Mouse (Mus musculus): ENCODE measurements around the gene Kpnb1. TPM values are rescaled to one million over a fixed set of nuclear protein-coding genes. Genes with fewer than 3 reads are reported as not detected.

Gene Kpnb1
- polyA plus RNA-seq, 1 experiment from 2014 or later: 84.4 TPM

- Histone ChIP-seq H3K27me3 (replicated peaks; ENCODE audit: control insufficient read depth, insufficient read depth, low read length) (no peaks in the 10 kb centered on the region), H3K9ac (ENCODE audit: low read depth, low read length) (no peak overlapping the region), H3K36me3 (ENCODE audit: control insufficient read depth, insufficient read depth, low read length) (peaks cover 80% of the 10 kb centered on the region), H3K4me2 (no peak overlapping the region), H3K4me3 (ENCODE audit: low read depth, low read length) (no peak overlapping the region), H3K27ac (ENCODE audit: low read depth, low read length) (no peak overlapping the region), H3K9me3 (ENCODE audit: control insufficient read depth, low read length) (no peaks in the 10 kb centered on the region), H3K4me1 (replicated peaks; ENCODE audit: control insufficient read depth, insufficient read depth, low read length) (no peaks in the 10 kb centered on the region)
- DNase-seq (ENCODE audit: low spot score) (no peak), ATAC-seq (replicated peaks; ENCODE audit: low FRiP score) (no peak)
- 98% methylated on average over 2 of the region's 2 CpGs for WGBS
These were observed 9.5 kb downstream of the Kpnb1 start for GRCm38 (mm10) chr11:97178198-97178597.

GRCm38 (mm10) chr11:97176851-97177250 lies 10.8 kb downstream of the Kpnb1 start:
- DNase-seq (ENCODE audit: low spot score): no peak
- Histone ChIP-seq H3K9me3 (ENCODE audit: control insufficient read depth, low read length) (no peaks in the 10 kb centered on the region), H3K27ac (ENCODE audit: low read depth, low read length) (no peak overlapping the region), H3K4me2 (no peak overlapping the region), H3K4me1 (replicated peaks; ENCODE audit: control insufficient read depth, insufficient read depth, low read length) (no peaks in the 10 kb centered on the region), H3K27me3 (replicated peaks; ENCODE audit: control insufficient read depth, insufficient read depth, low read length) (no peaks in the 10 kb centered on the region), H3K36me3 (ENCODE audit: control insufficient read depth, insufficient read depth, low read length) (peaks cover 81% of the 10 kb centered on the region), H3K9ac (ENCODE audit: low read depth, low read length) (no peak overlapping the region), H3K4me3 (ENCODE audit: low read depth, low read length) (no peak overlapping the region)
- WGBS: 65% methylated on average over 3 of the region's 3 CpGs
- ATAC-seq (replicated peaks; ENCODE audit: low FRiP score): no peak

GRCm38 (mm10) chr11:97175499-97175898 lies 12.2 kb downstream of the Kpnb1 start:
- WGBS: 93% methylated on average over 7 of the region's 7 CpGs
- H3K4me3 ChIP-seq (ENCODE audit: low read depth, low read length): no peak overlapping the region
- H3K36me3 ChIP-seq (ENCODE audit: control insufficient read depth, insufficient read depth, low read length): peaks cover 81% of the 10 kb centered on the region
- no peaks in the 10 kb centered on the region for H3K4me1 ChIP-seq (replicated peaks; ENCODE audit: control insufficient read depth, insufficient read depth, low read length)
- H3K27ac ChIP-seq (ENCODE audit: low read depth, low read length): no peak overlapping the region
- no peaks in the 10 kb centered on the region for H3K27me3 ChIP-seq (replicated peaks; ENCODE audit: control insufficient read depth, insufficient read depth, low read length)
- no peaks in the 10 kb centered on the region for H3K9me3 ChIP-seq (ENCODE audit: control insufficient read depth, low read length)
- DNase-seq (ENCODE audit: low spot score) (no peak), ATAC-seq (replicated peaks; ENCODE audit: low FRiP score) (no peak)
- H3K4me2 ChIP-seq: no peak overlapping the region
- H3K9ac ChIP-seq (ENCODE audit: low read depth, low read length): no peak overlapping the region

- no peak overlapping the region for H3K9ac ChIP-seq (ENCODE audit: low read depth, low read length)
- no peaks in the 10 kb centered on the region for H3K4me1 ChIP-seq (replicated peaks; ENCODE audit: control insufficient read depth, insufficient read depth, low read length)
- 79% methylated on average over 6 of the region's 6 CpGs for WGBS
- no peak overlapping the region for H3K4me3 ChIP-seq (ENCODE audit: low read depth, low read length)
- peaks cover 59% of the 10 kb centered on the region for H3K36me3 ChIP-seq (ENCODE audit: control insufficient read depth, insufficient read depth, low read length)
- no peak overlapping the region for H3K27ac ChIP-seq (ENCODE audit: low read depth, low read length)
- H3K27me3 ChIP-seq (replicated peaks; ENCODE audit: control insufficient read depth, insufficient read depth, low read length): no peaks in the 10 kb centered on the region
- H3K4me2 ChIP-seq: no peak overlapping the region
- ATAC-seq (replicated peaks; ENCODE audit: low FRiP score): no peak
- DNase-seq (ENCODE audit: low spot score): no peak
- H3K9me3 ChIP-seq (ENCODE audit: control insufficient read depth, low read length): no peaks in the 10 kb centered on the region
These were observed 27.3 kb downstream of the Kpnb1 start for GRCm38 (mm10) chr11:97160341-97160740.

GRCm38 (mm10) chr11:97156999-97157398 lies 30.7 kb downstream of the Kpnb1 start:
- DNase-seq (ENCODE audit: low spot score) (no peak), ATAC-seq (replicated peaks; ENCODE audit: low FRiP score) (no peak)
- Histone ChIP-seq H3K4me2 (no peak overlapping the region), H3K27me3 (replicated peaks; ENCODE audit: control insufficient read depth, insufficient read depth, low read length) (0 out of 2 replicates have a peak, but pooled peaks cover 2% of the 10 kb centered on the region), H3K9ac (ENCODE audit: low read depth, low read length) (no peak overlapping the region), H3K9me3 (ENCODE audit: control insufficient read depth, low read length) (no peaks in the 10 kb centered on the region), H3K4me3 (ENCODE audit: low read depth, low read length) (no peak overlapping the region), H3K36me3 (ENCODE audit: control insufficient read depth, insufficient read depth, low read length) (peaks cover 30% of the 10 kb centered on the region), H3K4me1 (replicated peaks; ENCODE audit: control insufficient read depth, insufficient read depth, low read length) (peaks cover 8% of the 10 kb centered on the region), H3K27ac (ENCODE audit: low read depth, low read length) (no peak overlapping the region)
- WGBS: 79% methylated on average over 7 of the region's 7 CpGs

- DNase-seq (ENCODE audit: low spot score): no peak
- Histone ChIP-seq H3K36me3 (ENCODE audit: control insufficient read depth, insufficient read depth, low read length) (peaks cover 2% of the 10 kb centered on the region; the same call in 1 of the 2 replicates), H3K4me2 (peak overlapping the region; percentile 88; the same call in 1 of the 2 replicates), H3K27ac (ENCODE audit: low read depth, low read length) (no peak overlapping the region), H3K4me1 (replicated peaks; ENCODE audit: control insufficient read depth, insufficient read depth, low read length) (peaks cover 19% of the 10 kb centered on the region), H3K9ac (ENCODE audit: low read depth, low read length) (no peak overlapping the region), H3K9me3 (ENCODE audit: control insufficient read depth, low read length) (no peaks in the 10 kb centered on the region), H3K27me3 (replicated peaks; ENCODE audit: control insufficient read depth, insufficient read depth, low read length) (peaks cover 10% of the 10 kb centered on the region; the same call in 1 of the 2 replicates), H3K4me3 (ENCODE audit: low read depth, low read length) (no peak overlapping the region)
- no peak for ATAC-seq (replicated peaks; ENCODE audit: low FRiP score)
- WGBS: 33% methylated on average over 10 of the region's 10 CpGs
These were observed 34.9 kb downstream of the Kpnb1 start for GRCm38 (mm10) chr11:97152662-97153287.

GRCm38 (mm10) chr11:97152023-97152426 lies 35.7 kb downstream of the Kpnb1 start:
- Histone ChIP-seq H3K27me3 (replicated peaks; ENCODE audit: control insufficient read depth, insufficient read depth, low read length) (peaks cover 10% of the 10 kb centered on the region; the same call in 1 of the 2 replicates), H3K4me1 (replicated peaks; ENCODE audit: control insufficient read depth, insufficient read depth, low read length) (peaks cover 19% of the 10 kb centered on the region), H3K9ac (ENCODE audit: low read depth, low read length) (no peak overlapping the region), H3K4me3 (ENCODE audit: low read depth, low read length) (peak overlapping the region; percentile 79; the same call in 1 of the 2 replicates), H3K27ac (ENCODE audit: low read depth, low read length) (no peak overlapping the region; the same call in 1 of the 2 replicates), H3K9me3 (ENCODE audit: control insufficient read depth, low read length) (no peaks in the 10 kb centered on the region), H3K36me3 (ENCODE audit: control insufficient read depth, insufficient read depth, low read length) (peaks cover 2% of the 10 kb centered on the region; the same call in 1 of the 2 replicates), H3K4me2 (peak overlapping the region; percentile 88)
- DNase-seq (ENCODE audit: low spot score): no peak
- ATAC-seq (replicated peaks; ENCODE audit: low FRiP score): no peak
- WGBS: 6% methylated on average over 11 of the region's 11 CpGs

GRCm38 (mm10) chr11:97151343-97151801 lies 36.3 kb downstream of the Kpnb1 start, which contains the start of gene Tbkbp1:
Gene Tbkbp1, minus strand, starts transcription at chr11:97151495.
- peaks cover 2% of the 10 kb centered on the region; the same call in 1 of the 2 replicates for H3K36me3 ChIP-seq (ENCODE audit: control insufficient read depth, insufficient read depth, low read length)
- DNase-seq (ENCODE audit: low spot score) (no peak), ATAC-seq (replicated peaks; ENCODE audit: low FRiP score) (peak; percentile 12; the same call in 1 of the 2 replicates)
- 0% methylated on average over 19 of the region's 64 CpGs for WGBS
- H3K4me2 ChIP-seq: peak within 1 kb of the TSS; percentile 88
- H3K4me3 ChIP-seq (ENCODE audit: low read depth, low read length): peak within 1 kb of the TSS; percentile 79
- H3K27ac ChIP-seq (ENCODE audit: low read depth, low read length): peak within 1 kb of the TSS; percentile 68
- H3K4me1 ChIP-seq (replicated peaks; ENCODE audit: control insufficient read depth, insufficient read depth, low read length): peaks cover 20% of the 10 kb centered on the region
- peaks cover 10% of the 10 kb centered on the region; the same call in 1 of the 2 replicates for H3K27me3 ChIP-seq (replicated peaks; ENCODE audit: control insufficient read depth, insufficient read depth, low read length)
- no peaks in the 10 kb centered on the region for H3K9me3 ChIP-seq (ENCODE audit: control insufficient read depth, low read length)
- H3K9ac ChIP-seq (ENCODE audit: low read depth, low read length): peak within 1 kb of the TSS; percentile 69
